Mouse (Mus musculus) lung, postnatal 25 days (tissue): ENCODE results near the gene Ccdc185.

Experiments used
- DNase-seq: peaks from one replicate; pipeline ENCODE4 v3.0.0; 2022; ENCODE audit warnings: low spot score

Gene Ccdc185

GRCm38 (mm10) chr1:182747081-182747480, 1.9 kb downstream of the Ccdc185 start:
- DNase-seq, result no peak

DNA sequence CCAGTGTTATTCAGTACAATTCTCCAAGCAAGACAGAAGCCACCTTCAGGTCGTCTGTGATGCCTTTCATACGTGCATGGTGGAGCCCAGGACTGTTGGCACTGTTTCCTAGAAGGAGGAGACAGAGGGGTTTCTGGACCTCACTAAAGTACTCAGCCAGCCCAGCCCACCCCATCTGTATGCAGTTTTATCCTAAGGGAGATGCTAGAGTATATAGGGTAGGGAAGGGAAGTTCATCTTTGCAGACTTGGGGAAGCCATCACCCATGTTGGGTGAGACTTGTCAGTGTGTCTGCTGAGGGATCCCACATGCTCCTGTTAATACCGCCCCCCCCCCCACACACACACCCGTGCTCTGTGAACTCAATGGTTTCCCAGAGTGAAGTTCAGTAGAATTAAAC, 13.1 kb downstream of the Ccdc185 start:
- DNase-seq, result no peak

DNA sequence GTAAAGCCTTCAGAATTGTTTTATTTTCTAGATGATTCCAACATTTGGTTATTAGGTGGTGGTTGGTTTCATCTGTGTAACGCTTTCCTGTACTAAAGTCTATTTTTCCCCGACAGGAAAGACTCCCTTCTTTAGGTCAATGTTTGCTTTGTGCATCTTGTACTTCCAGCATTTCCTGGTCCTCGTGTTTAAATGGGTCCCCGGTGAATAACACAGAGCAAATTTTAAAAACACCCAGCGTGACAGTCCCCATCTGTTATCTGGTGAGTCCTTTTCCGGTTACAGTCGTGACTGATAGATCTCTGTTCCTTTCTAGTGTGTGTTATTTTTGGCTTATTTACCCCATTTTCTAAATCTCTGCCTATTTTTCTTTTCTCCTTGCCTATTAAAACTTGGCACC, 16.3 kb downstream of the Ccdc185 start:
- no peak for DNase-seq

DNA sequence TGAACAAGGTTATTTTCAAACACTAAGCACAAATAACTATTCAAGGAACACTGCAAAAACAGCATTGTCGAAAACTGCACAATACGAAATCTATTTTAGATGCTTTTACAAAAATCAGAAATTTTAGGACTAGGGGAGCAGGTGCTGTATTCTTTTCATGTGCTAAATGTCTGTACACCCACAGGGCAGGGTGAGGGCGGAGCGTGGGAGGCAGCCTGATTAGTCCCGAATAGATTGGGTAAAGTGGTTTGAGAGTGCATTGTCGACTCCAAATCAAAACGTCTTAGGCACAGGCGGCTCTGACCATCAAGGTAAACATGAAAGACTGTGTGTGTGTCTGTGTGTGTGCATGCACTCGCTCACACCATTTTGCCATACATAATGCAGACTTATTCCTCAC, 20.0 kb downstream of the Ccdc185 start:
- DNase-seq, result no peak

DNA sequence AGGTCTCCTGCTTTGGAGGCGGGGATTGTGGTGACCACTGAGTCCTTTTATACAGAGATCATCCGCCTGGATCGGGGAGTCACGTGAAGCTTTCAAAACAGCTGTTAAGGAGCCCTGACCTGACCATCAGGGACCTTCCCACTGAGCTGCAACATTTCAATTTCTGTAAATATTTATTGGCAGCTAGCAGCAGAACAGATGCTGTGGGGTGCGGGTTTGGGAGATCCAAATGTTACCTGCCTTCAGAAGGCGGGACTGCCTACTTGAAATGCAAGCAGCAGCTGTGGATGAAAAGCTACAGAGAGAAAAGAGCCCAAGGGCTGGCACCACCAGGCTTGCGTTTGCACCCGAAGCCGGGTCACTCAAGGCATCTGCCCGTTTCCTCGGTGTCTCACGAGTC, 21.4 kb downstream of the Ccdc185 start:
- no peak for DNase-seq

GRCm38 (mm10) chr1:182714236-182714935, 34.6 kb downstream of the Ccdc185 start:
- no peak for DNase-seq

DNA sequence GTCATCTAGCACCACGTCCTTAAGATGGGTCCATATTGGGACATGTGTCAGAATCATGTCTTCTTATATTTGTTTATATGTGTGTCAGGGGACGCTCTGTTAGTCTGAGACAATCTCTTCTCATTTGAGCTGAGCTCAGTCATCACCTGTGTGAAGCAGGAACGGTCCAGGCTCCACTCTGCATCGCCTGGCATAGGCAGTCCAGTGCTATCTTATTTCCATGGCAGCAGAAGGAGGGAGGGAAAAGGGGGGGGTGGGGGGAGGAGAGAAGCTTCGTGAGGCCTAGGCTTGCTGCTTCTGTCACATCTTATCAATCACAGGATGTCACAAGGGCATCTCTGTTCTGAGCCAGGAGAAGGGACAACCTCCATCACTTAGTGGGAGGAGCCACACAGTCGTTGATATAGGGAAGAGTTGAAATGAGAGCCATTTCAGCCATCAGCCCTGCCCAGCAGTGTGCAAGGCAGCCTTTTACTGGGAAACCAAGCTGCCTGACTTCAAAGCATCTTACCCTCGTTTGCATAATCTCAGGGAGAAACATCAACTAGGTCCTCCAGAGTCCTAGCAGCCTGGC, 37.5 kb downstream of the Ccdc185 start:
- no peak for DNase-seq

GRCm38 (mm10) chr1:182707459-182707858, 41.5 kb downstream of the Ccdc185 start:
- DNase-seq, result no peak

DNA sequence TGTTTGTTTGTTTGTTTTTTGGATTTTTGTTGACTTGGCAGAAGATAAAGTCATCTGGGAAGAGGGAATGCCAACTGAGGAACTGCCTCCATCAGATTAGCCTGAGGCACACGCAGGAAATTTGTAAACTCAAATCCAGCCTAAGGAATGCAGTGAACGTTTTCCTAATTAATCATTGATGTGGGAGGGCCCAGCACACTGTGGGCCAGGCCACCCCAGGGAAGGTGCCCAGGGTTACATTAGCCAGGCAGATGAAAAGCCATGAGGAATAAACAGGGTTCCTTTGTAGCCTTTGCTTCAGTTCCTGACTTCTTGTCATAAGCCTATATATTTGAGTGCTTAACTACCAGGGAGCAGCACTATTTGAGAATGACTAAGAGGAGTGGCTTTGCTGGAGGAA, 44.1 kb downstream of the Ccdc185 start:
- no peak for DNase-seq

GRCm38 (mm10) chr1:182699392-182700347, 49.3 kb downstream of the Ccdc185 start:
- no peak for DNase-seq
